Mouse (Mus musculus) urinary bladder, postnatal 10 days (tissue): ENCODE results near the gene Tnfaip8l3.

Source experiments
- DNase-seq: peaks from one replicate; pipeline ENCODE4 v3.0.0; 2022; ENCODE audit warnings: low spot score

The Tnfaip8l3 gene

GRCm38 (mm10) chr9:53986972-53987371, 81.2 kb downstream of the Tnfaip8l3 start:
- DNase-seq, result no peak

- DNase-seq, result no peak
Measured at GRCm38 (mm10) chr9:53984868-53985267, 83.3 kb downstream of the Tnfaip8l3 start.

- no peak for DNase-seq
Measured at GRCm38 (mm10) chr9:53975122-53975518, 93.1 kb downstream of the Tnfaip8l3 start, which contains the start of gene Elmod1. Gene Elmod1 (minus strand): TSS chr9:53975301.

GRCm38 (mm10) chr9:53974328-53975121, 93.7 kb downstream of the Tnfaip8l3 start:
- DNase-seq, result no peak

GRCm38 (mm10) chr9:53973929-53974327, 94.3 kb downstream of the Tnfaip8l3 start:
- DNase-seq, result no peak
